Mouse (Mus musculus): ENCODE data around the gene Mogs.

Mogs gene

GRCm38 (mm10) chr6:83151721-83152120 is 36.4 kb downstream of the Mogs start:
- no peak for DNase-seq (ENCODE audit: low spot score)

GRCm38 (mm10) chr6:83153038-83153437 is 37.7 kb downstream of the Mogs start:
- DNase-seq (ENCODE audit: low spot score), result no peak

- no peak for DNase-seq (ENCODE audit: low spot score)
Observed at GRCm38 (mm10) chr6:83153485-83153884, 38.2 kb downstream of the Mogs start.

GRCm38 (mm10) chr6:83155552-83156238 is 40.4 kb downstream of the Mogs start:
- no peak for DNase-seq (ENCODE audit: low spot score)

- DNase-seq (ENCODE audit: low spot score), result peak; percentile 31
Observed at GRCm38 (mm10) chr6:83156259-83156684, 41.0 kb downstream of the Mogs start, which contains the start of the genes Wdr54 and 1700003E16Rik. Gene Wdr54 (minus strand): TSS chr6:83156397. Gene 1700003E16Rik (plus strand): TSS chr6:83156404.

GRCm38 (mm10) chr6:83159456-83159855 is 44.2 kb downstream of the Mogs start:
- DNase-seq (ENCODE audit: low spot score), result peak; percentile 65

- DNase-seq (ENCODE audit: low spot score), result no peak
Observed at GRCm38 (mm10) chr6:83161442-83161841, 46.1 kb downstream of the Mogs start.

GRCm38 (mm10) chr6:83161921-83162641 is 46.8 kb downstream of the Mogs start:
- DNase-seq (ENCODE audit: low spot score), result peak; percentile 43

GRCm38 (mm10) chr6:83162701-83163100 is 47.4 kb downstream of the Mogs start:
- DNase-seq (ENCODE audit: low spot score), result peak; percentile 70

GRCm38 (mm10) chr6:83165026-83165606 is 49.8 kb downstream of the Mogs start:
- DNase-seq (ENCODE audit: low spot score), result no peak

- DNase-seq (ENCODE audit: low spot score), result peak; percentile 94
Observed at GRCm38 (mm10) chr6:83165607-83166242, 50.4 kb downstream of the Mogs start, which contains the start of gene Dctn1. Gene Dctn1 (plus strand): TSS chr6:83165920.

GRCm38 (mm10) chr6:83166243-83166630 is 50.9 kb downstream of the Mogs start:
- no peak for DNase-seq (ENCODE audit: low spot score)
